Comparison of ENCODE assay signal across 10 mouse cellular contexts in the genomic region with DNA sequence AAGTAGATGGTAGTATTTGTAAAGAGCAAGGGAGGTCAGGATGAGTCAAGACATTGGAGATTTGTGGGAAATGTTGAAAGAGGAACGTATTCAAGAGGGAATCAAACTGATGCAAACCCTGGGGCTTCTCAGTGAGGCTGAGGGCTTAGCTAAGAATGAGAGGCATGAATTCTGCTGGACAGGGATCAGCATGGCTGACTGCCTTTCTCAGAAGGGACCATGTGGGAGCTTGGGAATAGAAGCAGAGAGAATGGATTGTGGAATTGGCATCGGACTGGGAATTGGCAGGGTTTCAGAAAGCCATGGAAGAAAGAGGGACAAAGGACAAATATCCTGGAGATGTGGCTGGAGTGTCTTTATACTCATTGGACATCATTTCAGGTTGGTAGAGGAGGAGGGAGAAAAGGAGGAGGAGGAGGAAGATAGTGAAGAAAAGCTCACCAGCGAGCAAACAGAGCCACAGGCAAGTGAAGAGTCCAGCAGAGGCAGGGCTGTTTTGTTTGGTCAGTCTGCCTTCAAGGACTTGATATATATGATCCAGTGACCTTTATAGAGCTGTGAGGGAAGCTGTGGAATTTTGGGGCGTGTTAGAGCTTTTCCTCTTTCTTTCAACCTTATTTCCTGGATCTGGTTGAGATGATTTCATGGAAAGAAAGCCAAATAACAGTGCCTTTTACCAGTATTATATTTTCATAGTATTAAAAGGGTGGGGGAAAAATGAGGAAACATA. TPM values are rescaled to one million over a fixed set of nuclear protein-coding genes. Genes with fewer than 3 reads are reported as not detected.
DNase-seq lines count a peak whose midpoint lies in the region; TF ChIP-seq lines count a peak whose summit lies in the region.
"Had no signal": no experiment of that assay in that cellular context is flagged by ENCODE, and none has a peak within 500 bp of the region (broad histone marks: within the 10 kb centered on the region; RNA-seq: fewer than 3 reads in every experiment).

No protein-coding gene starts in this region.

- 0 out of 2 replicates have a peak overlapping the region, but pooled peaks have one; percentile 5 for H3K27ac ChIP-seq in small intestine, adult 2 months (ENCODE audit: insufficient read depth, low read depth, low read length)
- H3K27ac ChIP-seq: midbrain, embryonic 12.5 days had no signal

- 0 out of 2 replicates have a peak, but pooled peaks cover 4% of the 10 kb centered on the region for H3K4me1 ChIP-seq in small intestine, adult 2 months (ENCODE audit: control insufficient read depth, insufficient read depth, insufficient read length, low read length)
- H3K4me1 ChIP-seq: midbrain, embryonic 12.5 days had no signal

- no peaks in the 10 kb centered on the region for H3K36me3 ChIP-seq in small intestine, adult 2 months (ENCODE audit: control insufficient read depth, insufficient read depth, low read length)
- H3K36me3 ChIP-seq: midbrain, embryonic 12.5 days had no signal

- TF ChIP-seq POLR2A in small intestine, adult 2 months (IDR thresholded peaks at IDR 0.05; ENCODE audit: low read depth, low read length): no peak

- DNase-seq in embryo, embryonic 10.5 days (ENCODE audit: low spot score): peak; percentile 20
- no peak for DNase-seq in embryo, embryonic 9.5 days (ENCODE audit: extremely low spot score)
- peak; percentile 41 for DNase-seq in lung, postnatal 10 days
- no peak for DNase-seq in lung, adult 18-20 months
- peak; percentile 35 to 60 for DNase-seq in kidney, adult 8-10 months
- DNase-seq in left cerebral cortex, postnatal 25 days (ENCODE audit: low spot score in 2 of 2): no peak
- no peak for DNase-seq in left cerebral cortex, adult 8-10 months (ENCODE audit: low spot score in 2 of 2)
- DNase-seq: forebrain, postnatal 0 days had no signal

- H3K27me3 ChIP-seq in small intestine, adult 2 months (ENCODE audit: control insufficient read depth, insufficient read depth, low read length): no peaks in the 10 kb centered on the region
- H3K27me3 ChIP-seq: midbrain, embryonic 12.5 days had no signal

- 49% methylated on average over 4 of the region's 4 CpGs for WGBS in small intestine, adult 2 months

- no peak for TF ChIP-seq CTCF in small intestine, adult 2 months (IDR thresholded peaks at IDR 0.05; ENCODE audit: extremely low read depth, insufficient read length, insufficient replicate concordance, low read depth, low read length)

- no peak overlapping the region for H3K4me3 ChIP-seq in small intestine, adult 2 months (ENCODE audit: low read depth, low read length)
- H3K4me3 ChIP-seq: midbrain, embryonic 12.5 days had no signal

- intact Hi-C loops in left cerebral cortex, postnatal 25 days (cut with DNase I): no loop called here

RNA-seq across cellular contexts. Expression of a gene that starts 7.4 kb away (rescaled TPM):
- polyA plus RNA-seq in small intestine, adult 2 months (2012; rRNA removed): 1.3 and 2.9 TPM in 2 replicates
- 1 to 10 TPM; 2.8 to 3.3 TPM for total RNA-seq in left cerebral cortex, postnatal 25 days (2021)
- total RNA-seq in left cerebral cortex, adult 8-10 months (2022): 1 to 10 TPM; 3.6 to 6.1 (median 4.0) TPM

Comparison
In these comparisons a context has a peak if more than half of its experiments do, and no peak if none do; other contexts are left out.
1. DNase-seq: peak in embryo, embryonic 10.5 days (single experiment), lung, postnatal 10 days (single experiment) and kidney, adult 8-10 months (2 of 2); none in embryo, embryonic 9.5 days (single experiment), lung, adult 18-20 months (0 of 2), left cerebral cortex, postnatal 25 days (0 of 2) and left cerebral cortex, adult 8-10 months (0 of 2).